Mouse (Mus musculus) heart, embryonic 13.5 days (tissue): ENCODE data around the gene Thrsp. TPM values are rescaled to one million over a fixed set of nuclear protein-coding genes. Genes with fewer than 3 reads are reported as not detected.

Experiments
- polyA plus RNA-seq: library from polyadenylated mRNA; unstranded; fragments of >200 nt; fragmentation: Nextera tagmentation; extraction: Ambion mirVana; gene quantifications from 2 replicates; pipeline ENCODE4 v1.2.1, GENCODE M21; 2015

Thrsp gene
- polyA plus RNA-seq, 1 experiment from 2014 or later: 1.0 TPM

Other genes with a start within 250 kb of the Thrsp start
- gene Usp35, start 85.7 kb downstream of the Thrsp start, polyA plus RNA-seq: 0.96 TPM in 2 replicates
- 3.4 and 3.7 TPM in 2 replicates for gene Kctd21, start 85.4 kb downstream of the Thrsp start, polyA plus RNA-seq
- gene Alg8, start 46.1 kb downstream of the Thrsp start, polyA plus RNA-seq: 29.1 and 33.7 TPM in 2 replicates
- gene Ndufc2, start 17.7 kb downstream of the Thrsp start, polyA plus RNA-seq: 469 and 539 TPM in 2 replicates
- gene Kctd14, start 33.6 kb upstream of the Thrsp start, polyA plus RNA-seq: 1.4 TPM in 2 replicates
- gene Ints4, start 63.2 kb upstream of the Thrsp start, polyA plus RNA-seq: 30.1 and 32.4 TPM in 2 replicates
- gene Aamdc, start 161.8 kb upstream of the Thrsp start, polyA plus RNA-seq: 36.4 and 39.7 TPM in 2 replicates
- 11.2 and 14.0 TPM in 2 replicates for gene Rsf1, start 162.2 kb upstream of the Thrsp start, polyA plus RNA-seq